Mouse (Mus musculus) C2C12 (cell line): ENCODE data around the gene Wbp2nl. TPM values are rescaled to one million over a fixed set of nuclear protein-coding genes. Genes with fewer than 3 reads are reported as not detected.

ENCODE experiments used
- H3K27me3 ChIP-seq: one replicate; pipeline ENCODE4 v1.6.1; 2011; ENCODE audit not compliant: control insufficient read depth, insufficient read depth, insufficient read length
- H3K36me3 ChIP-seq: one replicate; pipeline ENCODE4 v1.6.1; 2011; ENCODE audit not compliant: control insufficient read depth, insufficient read depth
- H3K4me3 ChIP-seq: one replicate; pipeline ENCODE4 v1.5.1; 2011; ENCODE audit warnings: mild to moderate bottlenecking, control low read depth; ENCODE audit not compliant: poor library complexity, insufficient read depth, severe bottlenecking
- H3K79me2 ChIP-seq: one replicate; pipeline ENCODE4 v1.6.1; 2011; ENCODE audit not compliant: control insufficient read depth, insufficient read depth
- H3K79me3 ChIP-seq: one replicate; pipeline ENCODE4 v1.6.1; 2011; ENCODE audit warnings: low read depth, control low read depth
- H3ac ChIP-seq: one replicate; pipeline ENCODE3; 2011; ENCODE audit warnings: low read depth; ENCODE audit not compliant: control insufficient read depth, insufficient read length
- CEBPB ChIP-seq: IDR thresholded peaks from one replicate; pipeline ENCODE4 v1.6.1; 2011; ENCODE audit warnings: low read depth, mild to moderate bottlenecking, control low read depth, moderate library complexity
- CTCF ChIP-seq: IDR thresholded peaks from one replicate; pipeline ENCODE4 v1.5.1; 2011; ENCODE audit not compliant: control insufficient read depth, insufficient read depth, insufficient read length
- FOSL1 ChIP-seq: IDR thresholded peaks from one replicate; pipeline ENCODE4 v1.8.0; 2011; ENCODE audit warnings: mild to moderate bottlenecking, low read length; ENCODE audit not compliant: poor library complexity, insufficient read depth, severe bottlenecking
- MAX ChIP-seq: IDR thresholded peaks from one replicate; pipeline ENCODE4 v1.6.1; 2011; ENCODE audit warnings: mild to moderate bottlenecking, control low read depth
- MYOD1 ChIP-seq: IDR thresholded peaks from one replicate; pipeline ENCODE4 v1.6.1; 2011; ENCODE audit warnings: low read depth; ENCODE audit not compliant: control insufficient read depth, insufficient read length
- MYOG ChIP-seq: IDR thresholded peaks from one replicate; pipeline ENCODE4 v1.6.1; 2011; ENCODE audit not compliant: control insufficient read depth, insufficient read length; ENCODE audit errors: extremely low read depth
- USF1 ChIP-seq: IDR thresholded peaks from one replicate; pipeline ENCODE4 v1.6.1; 2011; ENCODE audit warnings: low read depth, mild to moderate bottlenecking, control low read depth, moderate library complexity
- polyA plus RNA-seq: library from polyadenylated mRNA; unstranded; fragments of >200 nt; fragmentation: generic; extraction: Trizol; gene quantifications from one replicate; pipeline ENCODE4 v1.2.1, GENCODE M21; 2012; ENCODE audit warnings: missing spikeins

Gene Wbp2nl
- polyA plus RNA-seq, 1 experiment: not detected

DNA sequence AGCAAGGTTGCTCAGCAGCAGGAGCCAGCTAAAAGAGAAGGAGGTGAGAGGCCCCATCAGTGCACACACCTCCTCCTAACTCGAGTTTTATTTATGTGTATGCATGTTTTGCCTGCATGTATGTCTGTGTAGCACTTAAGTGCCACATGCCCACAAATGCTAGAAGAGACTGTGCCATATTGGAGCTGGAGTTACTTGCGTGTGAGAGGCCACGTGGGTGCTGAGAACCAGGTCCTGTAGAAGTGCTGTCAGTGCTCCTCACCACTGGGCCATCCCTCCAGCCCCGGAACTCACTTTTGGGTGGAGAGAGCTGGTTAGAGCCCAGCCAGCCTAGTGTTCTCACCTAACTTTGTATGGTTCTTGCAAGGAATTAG, 48.5 kb downstream of the Wbp2nl start:
- H3ac ChIP-seq: peak overlapping the region; percentile 49
- H3K79me2 ChIP-seq: peaks cover 48% of the 10 kb centered on the region
- no peak for TF ChIP-seq MYOD1
- no peak for TF ChIP-seq MAX
- TF ChIP-seq CEBPB: no peak
- no peak for TF ChIP-seq FOSL1
- no peak for TF ChIP-seq CTCF
- TF ChIP-seq USF1: no peak
- TF ChIP-seq MYOG: no peak
- no peak overlapping the region for H3K4me3 ChIP-seq
- peaks cover 40% of the 10 kb centered on the region for H3K36me3 ChIP-seq
- no peaks in the 10 kb centered on the region for H3K27me3 ChIP-seq
- peaks cover 24% of the 10 kb centered on the region for H3K79me3 ChIP-seq

DNA sequence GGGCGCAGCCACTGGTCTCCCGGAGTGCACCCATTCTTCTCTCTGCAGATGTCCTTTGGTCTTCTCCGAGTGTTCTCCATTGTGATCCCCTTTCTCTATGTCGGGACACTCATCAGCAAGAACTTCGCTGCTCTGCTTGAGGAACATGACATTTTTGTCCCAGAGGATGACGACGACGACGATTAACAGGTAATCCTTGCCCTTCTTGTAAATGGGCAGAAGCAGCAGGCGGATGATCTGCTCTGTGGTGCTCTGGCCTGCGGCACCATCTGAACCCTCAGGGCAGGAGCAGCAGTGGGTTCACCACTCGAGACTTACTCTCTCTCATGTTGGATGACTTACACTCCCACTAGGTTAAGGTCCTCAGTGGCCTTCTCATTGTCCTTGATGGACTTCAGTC, 49.1 kb downstream of the Wbp2nl start:
- Histone ChIP-seq H3K4me3 (no peak overlapping the region), H3K27me3 (no peaks in the 10 kb centered on the region), H3K36me3 (peaks cover 40% of the 10 kb centered on the region), H3ac (no peak overlapping the region), H3K79me3 (peaks cover 29% of the 10 kb centered on the region), H3K79me2 (peaks cover 54% of the 10 kb centered on the region)
- no peak for TF ChIP-seq MYOG
- no peak for TF ChIP-seq CTCF
- no peak for TF ChIP-seq CEBPB
- no peak for TF ChIP-seq USF1
- TF ChIP-seq MYOD1: no peak
- no peak for TF ChIP-seq MAX
- no peak for TF ChIP-seq FOSL1

DNA sequence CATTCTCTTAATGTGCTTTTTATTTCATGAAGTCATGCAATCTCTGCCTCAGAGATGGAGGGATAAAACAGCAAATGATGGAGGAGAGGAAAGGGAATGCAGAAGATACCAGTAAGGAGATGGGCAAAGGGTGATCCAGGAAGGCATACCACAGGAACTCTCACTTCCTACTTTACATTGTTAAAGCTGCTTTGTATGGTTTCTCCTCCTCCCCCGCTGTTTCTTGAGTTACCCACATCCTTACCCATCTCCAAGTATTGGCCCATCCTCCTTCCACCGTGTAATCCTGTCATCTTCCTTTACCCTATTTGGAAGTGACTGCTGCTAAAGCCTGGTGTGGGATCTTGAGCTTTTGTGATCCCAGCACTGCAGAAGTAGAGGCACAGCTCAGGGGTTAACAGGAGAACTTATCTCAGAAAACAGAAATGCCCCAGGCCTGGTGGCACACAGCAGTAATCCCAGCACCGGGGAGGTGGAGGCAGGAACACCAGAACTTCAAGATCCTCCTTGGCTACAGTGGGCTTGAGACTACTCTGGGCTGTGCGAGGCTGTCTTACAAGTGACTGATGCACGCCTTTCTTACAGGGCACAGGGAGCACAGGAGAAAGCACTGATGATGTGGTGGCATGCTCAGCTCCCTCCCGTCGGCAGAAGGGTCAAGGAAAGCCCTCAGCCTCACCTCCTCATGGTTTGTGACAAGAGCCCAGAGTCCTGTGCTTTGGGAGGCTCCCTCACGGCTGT, 49.7 kb downstream of the Wbp2nl start:
- Histone ChIP-seq H3ac (no peak overlapping the region), H3K79me3 (peaks cover 35% of the 10 kb centered on the region), H3K4me3 (no peak overlapping the region), H3K36me3 (peaks cover 40% of the 10 kb centered on the region), H3K27me3 (no peaks in the 10 kb centered on the region), H3K79me2 (peaks cover 60% of the 10 kb centered on the region)
- no peak for TF ChIP-seq CTCF
- TF ChIP-seq MYOG: no peak
- TF ChIP-seq USF1: no peak
- TF ChIP-seq MYOD1: no peak
- no peak for TF ChIP-seq CEBPB
- no peak for TF ChIP-seq MAX
- no peak for TF ChIP-seq FOSL1

DNA sequence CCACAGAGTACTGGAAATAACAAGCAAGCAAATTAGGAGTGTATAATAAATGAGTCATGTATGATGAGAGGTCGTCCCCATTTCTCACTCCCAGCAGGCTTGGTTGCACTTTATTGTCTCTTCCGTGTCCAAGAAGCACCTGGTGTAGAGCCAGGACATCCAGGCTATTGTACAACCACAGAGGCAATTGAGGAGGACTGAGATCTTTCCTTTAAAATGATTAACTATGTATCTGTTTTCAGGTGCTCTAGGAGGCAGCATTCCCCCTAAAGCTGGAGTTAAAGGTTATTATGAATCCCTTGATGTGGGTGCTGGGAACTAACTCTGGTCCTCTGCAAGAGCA, 50.2 kb downstream of the Wbp2nl start:
- Histone ChIP-seq H3K79me3 (peaks cover 38% of the 10 kb centered on the region), H3K36me3 (peaks cover 40% of the 10 kb centered on the region), H3ac (no peak overlapping the region), H3K79me2 (peaks cover 65% of the 10 kb centered on the region), H3K4me3 (no peak overlapping the region), H3K27me3 (no peaks in the 10 kb centered on the region)
- TF ChIP-seq MYOG (no peak), MYOD1 (no peak), MAX (no peak), CEBPB (no peak), USF1 (no peak), FOSL1 (no peak), CTCF (no peak)

DNA sequence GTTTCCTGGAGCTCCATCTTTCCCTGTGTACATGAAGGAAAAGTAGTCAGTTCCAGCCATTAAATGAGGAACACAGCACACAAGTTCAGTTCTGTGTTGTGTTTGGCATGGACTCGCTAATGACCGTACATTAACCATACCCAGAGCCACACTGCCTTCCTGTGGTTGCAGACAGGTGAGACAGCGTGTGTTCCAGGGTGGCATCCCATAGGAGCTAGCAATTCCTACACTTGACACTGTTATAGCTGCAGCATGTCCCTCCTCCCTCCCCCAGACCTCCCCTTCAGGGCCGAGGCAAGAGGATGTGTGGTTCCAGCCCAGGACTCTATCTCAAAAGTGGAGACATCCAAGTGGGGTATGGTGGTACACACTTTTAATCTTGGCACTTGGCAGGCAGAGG, 51.6 kb downstream of the Wbp2nl start:
- H3ac ChIP-seq: no peak overlapping the region
- H3K79me3 ChIP-seq: peaks cover 38% of the 10 kb centered on the region
- TF ChIP-seq FOSL1 (no peak), CEBPB (no peak), CTCF (no peak), MAX (no peak)
- H3K36me3 ChIP-seq: peaks cover 40% of the 10 kb centered on the region
- no peak overlapping the region for H3K4me3 ChIP-seq
- H3K27me3 ChIP-seq: no peaks in the 10 kb centered on the region
- peaks cover 67% of the 10 kb centered on the region for H3K79me2 ChIP-seq

DNA sequence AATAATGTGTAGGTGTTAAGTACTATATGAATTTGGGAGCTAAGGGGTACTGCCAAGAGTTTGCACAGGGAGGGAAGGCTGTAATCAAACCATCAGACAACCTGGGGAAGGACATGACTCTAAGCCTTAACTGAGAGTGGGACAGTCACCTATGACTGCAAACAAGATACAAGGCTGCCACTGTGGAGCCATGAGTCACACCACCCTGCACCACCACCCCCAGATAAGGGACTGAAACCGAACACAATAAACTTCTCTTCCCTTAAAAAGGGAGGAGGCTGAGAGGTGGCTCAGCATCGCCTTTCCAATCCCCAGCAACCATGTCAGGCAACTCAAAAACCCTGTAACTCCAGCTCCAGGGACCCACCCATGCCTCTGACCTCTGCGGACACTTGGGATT, 52.7 kb downstream of the Wbp2nl start:
- Histone ChIP-seq H3K4me3 (no peak overlapping the region), H3K79me2 (peaks cover 64% of the 10 kb centered on the region), H3K79me3 (peaks cover 37% of the 10 kb centered on the region), H3ac (no peak overlapping the region), H3K36me3 (peaks cover 40% of the 10 kb centered on the region), H3K27me3 (no peaks in the 10 kb centered on the region)
- no peak for TF ChIP-seq MYOD1
- no peak for TF ChIP-seq USF1
